Mouse (Mus musculus): ENCODE data around the gene Gpr155. TPM values are rescaled to one million over a fixed set of nuclear protein-coding genes. Genes with fewer than 3 reads are reported as not detected.

Gpr155 gene
- polyA plus RNA-seq, 1 experiment from 2014 or later: 14.4 TPM

- Histone ChIP-seq H3K4me2 (no peak overlapping the region), H3K27ac (replicated peaks) (no peak overlapping the region), H3K4me1 (replicated peaks) (peaks cover 7% of the 10 kb centered on the region; the same call in 1 of the 2 replicates), H3K9me3 (no peaks in the 10 kb centered on the region), H3K9ac (no peak overlapping the region), H3K27me3 (no peaks in the 10 kb centered on the region), H3K36me3 (peaks cover 8% of the 10 kb centered on the region; the same call in 1 of the 2 replicates), H3K4me3 (no peak overlapping the region)
- ATAC-seq (ENCODE audit: low FRiP score, low read depth): no peak
- WGBS: 52% methylated on average over 5 of the region's 5 CpGs
These were observed 34.9 kb downstream of the Gpr155 start for GRCm38 (mm10) chr2:73351496-73351895.

GRCm38 (mm10) chr2:73348221-73348620 is 38.2 kb downstream of the Gpr155 start:
- peaks cover 7% of the 10 kb centered on the region; the same call in 1 of the 2 replicates for H3K4me1 ChIP-seq (replicated peaks)
- no peaks in the 10 kb centered on the region for H3K9me3 ChIP-seq
- no peak overlapping the region for H3K9ac ChIP-seq
- H3K27me3 ChIP-seq: no peaks in the 10 kb centered on the region
- H3K4me2 ChIP-seq: no peak overlapping the region; the same call in 1 of the 2 replicates
- H3K27ac ChIP-seq (replicated peaks): 0 out of 2 replicates have a peak overlapping the region, but pooled peaks have one; percentile 2
- no peaks in the 10 kb centered on the region for H3K36me3 ChIP-seq
- no peak overlapping the region for H3K4me3 ChIP-seq
- 82% methylated on average over 6 of the region's 6 CpGs for WGBS
- ATAC-seq (ENCODE audit: low FRiP score, low read depth): no peak

GRCm38 (mm10) chr2:73347766-73348165 is 38.6 kb downstream of the Gpr155 start:
- no peak overlapping the region for H3K9ac ChIP-seq
- ATAC-seq (ENCODE audit: low FRiP score, low read depth): no peak
- H3K27me3 ChIP-seq: no peaks in the 10 kb centered on the region
- no peak overlapping the region for H3K4me3 ChIP-seq
- no peak overlapping the region; the same call in 1 of the 2 replicates for H3K4me2 ChIP-seq
- H3K27ac ChIP-seq (replicated peaks): 0 out of 2 replicates have a peak overlapping the region, but pooled peaks have one; percentile 2
- H3K4me1 ChIP-seq (replicated peaks): peaks cover 7% of the 10 kb centered on the region; the same call in 1 of the 2 replicates
- no peaks in the 10 kb centered on the region for H3K9me3 ChIP-seq
- 43% methylated on average over 9 of the region's 9 CpGs for WGBS
- H3K36me3 ChIP-seq: no peaks in the 10 kb centered on the region

- no peak overlapping the region for H3K4me3 ChIP-seq
- peaks cover 7% of the 10 kb centered on the region; the same call in 1 of the 2 replicates for H3K4me1 ChIP-seq (replicated peaks)
- WGBS: 68% methylated on average over 6 of the region's 6 CpGs
- no peaks in the 10 kb centered on the region for H3K36me3 ChIP-seq
- no peak overlapping the region for H3K9ac ChIP-seq
- no peak overlapping the region for H3K27ac ChIP-seq (replicated peaks)
- H3K27me3 ChIP-seq: no peaks in the 10 kb centered on the region
- no peak for ATAC-seq (ENCODE audit: low FRiP score, low read depth)
- H3K9me3 ChIP-seq: no peaks in the 10 kb centered on the region
- H3K4me2 ChIP-seq: no peak overlapping the region
These were observed 39.2 kb downstream of the Gpr155 start for GRCm38 (mm10) chr2:73347136-73347535.

- H3K4me1 ChIP-seq (replicated peaks): peaks cover 7% of the 10 kb centered on the region; the same call in 1 of the 2 replicates
- no peak overlapping the region for H3K4me2 ChIP-seq
- H3K9ac ChIP-seq: no peak overlapping the region
- WGBS: 54% methylated on average over 13 of the region's 13 CpGs
- no peak for ATAC-seq (ENCODE audit: low FRiP score, low read depth)
- H3K9me3 ChIP-seq: no peaks in the 10 kb centered on the region
- H3K27me3 ChIP-seq: no peaks in the 10 kb centered on the region
- no peak overlapping the region for H3K4me3 ChIP-seq
- no peaks in the 10 kb centered on the region for H3K36me3 ChIP-seq
- no peak overlapping the region for H3K27ac ChIP-seq (replicated peaks)
These were observed 39.9 kb downstream of the Gpr155 start for GRCm38 (mm10) chr2:73346345-73347086.

- no peak overlapping the region for H3K4me2 ChIP-seq
- ATAC-seq (ENCODE audit: low FRiP score, low read depth): no peak
- H3K36me3 ChIP-seq: no peaks in the 10 kb centered on the region
- no peak overlapping the region for H3K9ac ChIP-seq
- peaks cover 7% of the 10 kb centered on the region; the same call in 1 of the 2 replicates for H3K4me1 ChIP-seq (replicated peaks)
- H3K9me3 ChIP-seq: no peaks in the 10 kb centered on the region
- no peaks in the 10 kb centered on the region for H3K27me3 ChIP-seq
- 90% methylated on average over 4 of the region's 4 CpGs for WGBS
- H3K27ac ChIP-seq (replicated peaks): no peak overlapping the region
- H3K4me3 ChIP-seq: no peak overlapping the region
These were observed 41.2 kb downstream of the Gpr155 start for GRCm38 (mm10) chr2:73345204-73345603.

GRCm38 (mm10) chr2:73343701-73344100 is 42.7 kb downstream of the Gpr155 start:
- 89% methylated on average over 5 of the region's 5 CpGs for WGBS
- H3K4me1 ChIP-seq (replicated peaks): peaks cover 7% of the 10 kb centered on the region; the same call in 1 of the 2 replicates
- no peaks in the 10 kb centered on the region for H3K9me3 ChIP-seq
- no peak for ATAC-seq (ENCODE audit: low FRiP score, low read depth)
- H3K4me2 ChIP-seq: no peak overlapping the region
- H3K9ac ChIP-seq: no peak overlapping the region
- no peak overlapping the region for H3K4me3 ChIP-seq
- H3K36me3 ChIP-seq: no peaks in the 10 kb centered on the region
- H3K27me3 ChIP-seq: no peaks in the 10 kb centered on the region
- H3K27ac ChIP-seq (replicated peaks): no peak overlapping the region

GRCm38 (mm10) chr2:73338415-73338814 is 48.0 kb downstream of the Gpr155 start:
- Histone ChIP-seq H3K4me3 (no peak overlapping the region), H3K4me2 (no peak overlapping the region), H3K9ac (no peak overlapping the region), H3K27me3 (no peaks in the 10 kb centered on the region), H3K36me3 (no peaks in the 10 kb centered on the region), H3K4me1 (replicated peaks) (no peaks in the 10 kb centered on the region), H3K27ac (replicated peaks) (no peak overlapping the region), H3K9me3 (no peaks in the 10 kb centered on the region)
- 83% methylated on average over 8 of the region's 8 CpGs for WGBS
- ATAC-seq (ENCODE audit: low FRiP score, low read depth): no peak

- Histone ChIP-seq H3K9me3 (no peaks in the 10 kb centered on the region), H3K36me3 (no peaks in the 10 kb centered on the region), H3K9ac (no peak overlapping the region), H3K4me1 (replicated peaks) (no peaks in the 10 kb centered on the region), H3K27me3 (no peaks in the 10 kb centered on the region), H3K4me3 (no peak overlapping the region), H3K4me2 (no peak overlapping the region), H3K27ac (replicated peaks) (no peak overlapping the region)
- 90% methylated on average over 3 of the region's 3 CpGs for WGBS
- no peak for ATAC-seq (ENCODE audit: low FRiP score, low read depth)
These were observed 50.4 kb downstream of the Gpr155 start for GRCm38 (mm10) chr2:73335949-73336348.

GRCm38 (mm10) chr2:73325871-73326270 is 60.5 kb downstream of the Gpr155 start:
- Histone ChIP-seq H3K4me1 (replicated peaks) (no peaks in the 10 kb centered on the region), H3K4me3 (no peak overlapping the region), H3K4me2 (no peak overlapping the region), H3K27me3 (no peaks in the 10 kb centered on the region), H3K9me3 (no peaks in the 10 kb centered on the region), H3K9ac (no peak overlapping the region), H3K36me3 (no peaks in the 10 kb centered on the region), H3K27ac (replicated peaks) (no peak overlapping the region)
- no peak for ATAC-seq (ENCODE audit: low FRiP score, low read depth)
- WGBS: 77% methylated on average over 5 of the region's 5 CpGs

- H3K27me3 ChIP-seq: no peaks in the 10 kb centered on the region
- no peak overlapping the region for H3K4me2 ChIP-seq
- H3K9me3 ChIP-seq: no peaks in the 10 kb centered on the region
- no peak for ATAC-seq (ENCODE audit: low FRiP score, low read depth)
- no peak overlapping the region for H3K4me3 ChIP-seq
- no peaks in the 10 kb centered on the region for H3K4me1 ChIP-seq (replicated peaks)
- WGBS: 59% methylated on average over 12 of the region's 12 CpGs
- no peak overlapping the region for H3K9ac ChIP-seq
- H3K27ac ChIP-seq (replicated peaks): no peak overlapping the region
- H3K36me3 ChIP-seq: no peaks in the 10 kb centered on the region
These were observed 63.4 kb downstream of the Gpr155 start for GRCm38 (mm10) chr2:73322991-73323390.

- H3K27ac ChIP-seq (replicated peaks): no peak overlapping the region
- H3K27me3 ChIP-seq: no peaks in the 10 kb centered on the region
- no peak overlapping the region for H3K4me2 ChIP-seq
- no peaks in the 10 kb centered on the region for H3K9me3 ChIP-seq
- no peaks in the 10 kb centered on the region for H3K4me1 ChIP-seq (replicated peaks)
- no peaks in the 10 kb centered on the region for H3K36me3 ChIP-seq
- WGBS: 85% methylated on average over 5 of the region's 5 CpGs
- no peak overlapping the region for H3K4me3 ChIP-seq
- H3K9ac ChIP-seq: no peak overlapping the region
- ATAC-seq (ENCODE audit: low FRiP score, low read depth): no peak
These were observed 67.2 kb downstream of the Gpr155 start for GRCm38 (mm10) chr2:73319218-73319617.
